Mouse (Mus musculus): ENCODE measurements at regions not wholly inside any gene's neighbourhood (a gene's known extent, or its start where the extent isn't known, plus 50 kb on each side); places are given as distances from the start of the nearest gene placed in this dataset.

DNA sequence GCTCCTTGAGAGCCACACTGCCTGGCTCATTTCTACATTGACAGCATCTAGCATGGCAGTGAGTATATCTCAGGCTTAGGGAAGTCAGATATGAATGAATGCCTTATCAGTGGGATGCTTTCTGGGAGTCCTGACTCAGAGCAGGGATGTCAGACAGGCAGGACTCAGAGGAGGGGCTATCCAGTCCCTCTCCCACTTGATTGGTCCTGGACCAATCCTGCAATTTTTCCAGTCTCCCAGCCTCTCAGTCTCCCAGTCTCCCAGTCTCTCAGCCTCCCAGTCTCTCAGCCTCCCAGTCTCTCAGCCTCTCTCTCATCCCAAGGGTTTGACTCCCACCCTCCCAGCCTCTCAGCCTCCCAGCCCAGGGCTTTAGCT is 211.0 kb upstream of the Cxcr4 start:
- no peak overlapping the region for H3K9ac ChIP-seq (ENCODE audit: low read depth, low read length)
- H3K79me2 ChIP-seq (ENCODE audit: control insufficient read depth, insufficient read depth, low read length), result no peaks in the 10 kb centered on the region
- no peak overlapping the region for H3K4me3 ChIP-seq (ENCODE audit: insufficient read depth, low read depth, low read length)
- no peak for DNase-seq (ENCODE audit: extremely low read depth, low read depth, low spot score)
- H3K4me1 ChIP-seq (ENCODE audit: control insufficient read depth, insufficient read depth, low read length), result no peaks in the 10 kb centered on the region
- H3K27me3 ChIP-seq (ENCODE audit: control insufficient read depth, insufficient read depth, low read length), result no peaks in the 10 kb centered on the region
- no peaks in the 10 kb centered on the region for H3K36me3 ChIP-seq (ENCODE audit: control insufficient read depth, insufficient read depth, low read length)
- H3K27ac ChIP-seq (replicated peaks; ENCODE audit: insufficient read depth, low read depth, low read length), result no peak overlapping the region
- TF ChIP-seq CTCF (IDR thresholded peaks at IDR 0.05; ENCODE audit: low read depth, low read length) (no peak), POLR2A (IDR thresholded peaks at IDR 0.05; ENCODE audit: extremely low read depth, insufficient read depth, low read length) (no peak)

DNA sequence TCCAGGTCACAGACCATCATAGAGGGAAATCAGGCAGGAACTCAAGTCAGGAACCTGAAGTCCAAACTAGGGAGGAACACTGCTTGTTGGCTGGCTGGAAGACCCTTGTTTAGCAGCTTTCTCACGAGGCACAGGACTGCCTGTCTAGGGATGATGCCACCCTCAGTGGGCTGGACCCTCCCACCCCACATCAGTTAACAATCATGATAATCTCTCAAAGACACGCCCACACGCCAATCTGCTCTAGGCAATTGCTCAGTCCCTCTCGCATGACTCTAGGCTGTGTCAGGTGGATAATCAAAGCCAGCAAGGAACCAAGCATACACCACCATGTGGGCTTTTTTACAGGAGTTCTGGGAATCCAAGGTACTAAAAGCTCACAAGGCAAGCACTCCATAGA is 206.6 kb upstream of the Cxcr4 start:
- no peaks in the 10 kb centered on the region for H3K4me1 ChIP-seq (ENCODE audit: control insufficient read depth, insufficient read depth, low read length)
- no peak overlapping the region for H3K27ac ChIP-seq (replicated peaks; ENCODE audit: insufficient read depth, low read depth, low read length)
- WGBS, result 69% methylated on average over 4 of the region's 4 CpGs
- no peaks in the 10 kb centered on the region for H3K27me3 ChIP-seq (ENCODE audit: control insufficient read depth, insufficient read depth, low read length)
- no peak for DNase-seq (ENCODE audit: extremely low read depth, low read depth, low spot score)
- H3K36me3 ChIP-seq (ENCODE audit: control insufficient read depth, insufficient read depth, low read length), result no peaks in the 10 kb centered on the region
- no peak overlapping the region for H3K4me3 ChIP-seq (ENCODE audit: insufficient read depth, low read depth, low read length)
- TF ChIP-seq POLR2A (IDR thresholded peaks at IDR 0.05; ENCODE audit: extremely low read depth, insufficient read depth, low read length), result no peak
- TF ChIP-seq CTCF (IDR thresholded peaks at IDR 0.05; ENCODE audit: low read depth, low read length), result no peak
- no peak overlapping the region for H3K9ac ChIP-seq (ENCODE audit: low read depth, low read length)
- H3K79me2 ChIP-seq (ENCODE audit: control insufficient read depth, insufficient read depth, low read length), result no peaks in the 10 kb centered on the region

DNA sequence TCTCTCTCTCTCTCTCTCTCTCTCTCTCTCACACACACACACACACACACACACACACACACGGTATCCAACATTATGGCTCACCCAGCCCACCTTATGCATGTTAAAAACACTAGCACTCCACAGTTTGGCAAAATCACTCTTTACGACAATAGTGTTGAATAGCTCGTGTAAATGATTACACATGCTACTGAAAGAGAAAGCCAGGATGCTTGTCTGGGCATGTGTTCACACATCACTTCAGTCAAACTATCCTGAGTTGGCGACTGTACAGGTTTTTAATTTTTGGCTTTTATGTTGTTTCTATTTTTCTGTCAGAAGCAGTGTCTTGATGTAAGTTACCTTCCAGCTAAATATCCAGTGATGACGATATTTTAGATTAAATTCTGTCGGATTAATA is 203.6 kb upstream of the Cxcr4 start:
- H3K27ac ChIP-seq (replicated peaks; ENCODE audit: insufficient read depth, low read depth, low read length), result no peak overlapping the region
- H3K27me3 ChIP-seq (ENCODE audit: control insufficient read depth, insufficient read depth, low read length), result no peaks in the 10 kb centered on the region
- no peaks in the 10 kb centered on the region for H3K4me1 ChIP-seq (ENCODE audit: control insufficient read depth, insufficient read depth, low read length)
- no peak for TF ChIP-seq POLR2A (IDR thresholded peaks at IDR 0.05; ENCODE audit: extremely low read depth, insufficient read depth, low read length)
- no peak for TF ChIP-seq CTCF (IDR thresholded peaks at IDR 0.05; ENCODE audit: low read depth, low read length)
- no peaks in the 10 kb centered on the region for H3K79me2 ChIP-seq (ENCODE audit: control insufficient read depth, insufficient read depth, low read length)
- no peak for DNase-seq (ENCODE audit: extremely low read depth, low read depth, low spot score)
- 94% methylated on average over 6 of the region's 6 CpGs for WGBS
- H3K4me3 ChIP-seq (ENCODE audit: insufficient read depth, low read depth, low read length), result no peak overlapping the region
- H3K9ac ChIP-seq (ENCODE audit: low read depth, low read length), result no peak overlapping the region
- H3K36me3 ChIP-seq (ENCODE audit: control insufficient read depth, insufficient read depth, low read length), result no peaks in the 10 kb centered on the region

DNA sequence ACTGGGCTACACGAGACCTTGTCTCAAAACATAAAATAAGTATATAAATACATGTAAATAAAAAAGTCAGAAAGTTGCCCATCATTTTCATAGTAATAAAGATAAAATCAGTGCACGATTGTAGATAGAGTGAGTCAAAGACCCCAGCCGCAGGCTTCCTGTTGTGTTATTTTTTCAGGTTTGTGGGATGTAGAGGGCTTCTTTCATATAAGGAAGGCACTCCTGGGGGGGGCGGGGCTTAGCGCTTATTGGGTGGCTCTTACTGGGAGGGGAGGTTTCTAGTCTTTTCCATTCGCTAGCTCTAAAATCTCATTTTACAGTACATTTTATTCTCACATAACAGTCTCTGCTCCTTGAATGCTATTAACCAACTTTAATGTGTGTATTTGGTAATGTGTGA is 198.8 kb upstream of the Cxcr4 start:
- Histone ChIP-seq H3K27ac (replicated peaks; ENCODE audit: insufficient read depth, low read depth, low read length) (no peak overlapping the region), H3K27me3 (ENCODE audit: control insufficient read depth, insufficient read depth, low read length) (no peaks in the 10 kb centered on the region), H3K9ac (ENCODE audit: low read depth, low read length) (no peak overlapping the region), H3K79me2 (ENCODE audit: control insufficient read depth, insufficient read depth, low read length) (no peaks in the 10 kb centered on the region), H3K36me3 (ENCODE audit: control insufficient read depth, insufficient read depth, low read length) (no peaks in the 10 kb centered on the region), H3K4me3 (ENCODE audit: insufficient read depth, low read depth, low read length) (no peak overlapping the region), H3K4me1 (ENCODE audit: control insufficient read depth, insufficient read depth, low read length) (no peaks in the 10 kb centered on the region)
- TF ChIP-seq POLR2A (IDR thresholded peaks at IDR 0.05; ENCODE audit: extremely low read depth, insufficient read depth, low read length) (no peak), CTCF (IDR thresholded peaks at IDR 0.05; ENCODE audit: low read depth, low read length) (no peak)
- DNase-seq (ENCODE audit: extremely low read depth, low read depth, low spot score), result no peak
- 91% methylated on average over 6 of the region's 6 CpGs for WGBS

DNA sequence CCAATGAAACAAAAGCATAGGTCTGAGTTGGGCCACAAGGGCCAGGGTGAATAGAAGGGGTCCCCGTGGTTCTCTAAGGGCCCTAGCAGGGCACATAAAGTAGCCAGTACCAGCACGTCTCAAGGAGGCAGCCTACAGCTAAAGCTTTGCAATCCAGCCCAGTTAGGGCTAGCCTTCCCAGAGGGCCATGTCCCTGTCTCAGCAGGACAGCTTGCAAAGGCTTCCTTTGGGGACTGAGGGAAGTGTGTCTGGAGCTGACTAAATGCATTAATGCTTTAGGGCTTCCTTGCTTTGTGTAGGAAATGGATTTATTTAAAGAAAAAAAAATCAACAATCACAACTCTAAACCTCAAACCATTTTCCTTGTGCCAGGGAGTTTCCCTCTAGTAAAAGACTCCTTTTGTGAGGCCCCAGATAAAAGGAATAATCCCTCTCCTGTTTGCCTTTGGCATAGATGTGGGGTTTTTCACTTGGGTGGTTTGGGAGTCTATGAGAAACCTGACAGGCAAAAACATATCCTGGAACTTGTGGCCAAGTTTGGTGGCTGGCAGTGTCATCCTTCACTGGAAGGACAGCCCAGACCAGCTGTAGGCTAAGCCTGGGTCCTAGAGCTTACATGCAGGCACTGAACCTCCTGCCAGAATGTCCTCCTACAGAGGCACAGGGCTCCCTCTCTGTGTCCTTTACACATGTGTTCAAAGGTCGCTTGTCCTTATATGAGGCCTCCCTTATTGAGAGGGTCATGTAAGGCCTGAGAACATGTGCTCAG is 197.7 kb upstream of the Cxcr4 start:
- no peaks in the 10 kb centered on the region for H3K36me3 ChIP-seq (ENCODE audit: control insufficient read depth, insufficient read depth, low read length)
- no peak for TF ChIP-seq CTCF (IDR thresholded peaks at IDR 0.05; ENCODE audit: low read depth, low read length)
- TF ChIP-seq POLR2A (IDR thresholded peaks at IDR 0.05; ENCODE audit: extremely low read depth, insufficient read depth, low read length), result no peak
- no peak overlapping the region for H3K27ac ChIP-seq (replicated peaks; ENCODE audit: insufficient read depth, low read depth, low read length)
- no peak for DNase-seq (ENCODE audit: extremely low read depth, low read depth, low spot score)
- WGBS, result 83% methylated on average over 3 of the region's 3 CpGs
- no peaks in the 10 kb centered on the region for H3K79me2 ChIP-seq (ENCODE audit: control insufficient read depth, insufficient read depth, low read length)
- no peaks in the 10 kb centered on the region for H3K27me3 ChIP-seq (ENCODE audit: control insufficient read depth, insufficient read depth, low read length)
- no peak overlapping the region for H3K9ac ChIP-seq (ENCODE audit: low read depth, low read length)
- no peaks in the 10 kb centered on the region for H3K4me1 ChIP-seq (ENCODE audit: control insufficient read depth, insufficient read depth, low read length)
- no peak overlapping the region for H3K4me3 ChIP-seq (ENCODE audit: insufficient read depth, low read depth, low read length)

DNA sequence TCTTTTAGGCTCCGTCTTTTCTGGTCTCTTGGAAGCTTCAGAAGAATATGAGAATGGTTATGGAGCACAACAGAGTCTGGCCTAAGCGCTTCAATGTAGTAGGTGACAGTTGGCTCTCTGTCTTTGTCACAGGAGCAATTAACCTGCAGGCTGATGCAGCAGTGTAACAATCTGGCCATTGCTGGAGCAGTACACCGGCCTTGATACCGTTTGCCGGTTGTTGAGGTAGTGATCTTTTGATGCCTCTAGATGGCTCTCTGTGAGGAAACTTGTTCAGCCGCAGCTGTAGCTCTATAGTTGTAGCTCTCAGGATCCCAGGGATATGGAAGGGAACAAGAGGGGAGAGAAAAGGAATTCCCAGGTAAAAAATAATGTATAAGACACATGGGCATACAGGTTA is 196.1 kb upstream of the Cxcr4 start:
- H3K4me1 ChIP-seq (ENCODE audit: control insufficient read depth, insufficient read depth, low read length), result no peaks in the 10 kb centered on the region
- no peak overlapping the region for H3K27ac ChIP-seq (replicated peaks; ENCODE audit: insufficient read depth, low read depth, low read length)
- DNase-seq (ENCODE audit: extremely low read depth, low read depth, low spot score), result no peak
- TF ChIP-seq CTCF (IDR thresholded peaks at IDR 0.05; ENCODE audit: low read depth, low read length) (no peak), POLR2A (IDR thresholded peaks at IDR 0.05; ENCODE audit: extremely low read depth, insufficient read depth, low read length) (no peak)
- no peaks in the 10 kb centered on the region for H3K27me3 ChIP-seq (ENCODE audit: control insufficient read depth, insufficient read depth, low read length)
- H3K36me3 ChIP-seq (ENCODE audit: control insufficient read depth, insufficient read depth, low read length), result no peaks in the 10 kb centered on the region
- no peaks in the 10 kb centered on the region for H3K79me2 ChIP-seq (ENCODE audit: control insufficient read depth, insufficient read depth, low read length)
- WGBS, result 59% methylated on average over 6 of the region's 6 CpGs
- no peak overlapping the region for H3K9ac ChIP-seq (ENCODE audit: low read depth, low read length)
- no peak overlapping the region for H3K4me3 ChIP-seq (ENCODE audit: insufficient read depth, low read depth, low read length)

All from liver, adult 2 months (tissue).